Mouse (Mus musculus) thymus, adult 18-20 months (tissue): ENCODE measurements at regions not wholly inside any gene's neighbourhood (a gene's known extent, or its start where the extent isn't known, plus 50 kb on each side); places are given as distances from the start of the nearest gene placed in this dataset.
A peak's percentile ranks its signal among the peaks of the same experiment; 100 is the strongest.

Source experiments
- DNase-seq, 2 experiments: peaks; one replicate each; pipeline ENCODE4 v3.0.0; 2022; ENCODE audit warnings: mixed read lengths in 2 of 2

GRCm38 (mm10) chr2:170257671-170258235 lies 109.8 kb upstream of the Zfp217 start:
- DNase-seq = no peak

DNA sequence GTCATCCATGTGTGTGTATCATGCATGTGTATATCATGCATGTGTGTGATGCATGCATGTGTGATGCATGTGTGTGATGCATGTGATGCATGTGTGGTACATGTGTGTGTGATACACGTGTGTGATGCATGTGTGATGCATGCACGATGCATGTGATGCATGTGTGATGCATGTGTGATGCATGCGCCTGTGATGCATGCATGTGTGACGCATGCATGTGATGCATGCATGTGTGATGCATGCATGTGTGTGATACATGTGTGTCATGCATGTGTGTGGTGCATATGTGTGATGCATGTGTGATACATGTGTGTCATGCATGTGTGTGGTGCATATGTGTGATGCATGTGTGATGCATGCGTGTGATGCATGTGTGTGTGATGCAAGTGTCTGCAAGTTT lies 108.1 kb upstream of the Zfp217 start:
- no peak for DNase-seq

- no peak for DNase-seq
Observed at GRCm38 (mm10) chr2:170255533-170255932, 107.6 kb upstream of the Zfp217 start.

DNA sequence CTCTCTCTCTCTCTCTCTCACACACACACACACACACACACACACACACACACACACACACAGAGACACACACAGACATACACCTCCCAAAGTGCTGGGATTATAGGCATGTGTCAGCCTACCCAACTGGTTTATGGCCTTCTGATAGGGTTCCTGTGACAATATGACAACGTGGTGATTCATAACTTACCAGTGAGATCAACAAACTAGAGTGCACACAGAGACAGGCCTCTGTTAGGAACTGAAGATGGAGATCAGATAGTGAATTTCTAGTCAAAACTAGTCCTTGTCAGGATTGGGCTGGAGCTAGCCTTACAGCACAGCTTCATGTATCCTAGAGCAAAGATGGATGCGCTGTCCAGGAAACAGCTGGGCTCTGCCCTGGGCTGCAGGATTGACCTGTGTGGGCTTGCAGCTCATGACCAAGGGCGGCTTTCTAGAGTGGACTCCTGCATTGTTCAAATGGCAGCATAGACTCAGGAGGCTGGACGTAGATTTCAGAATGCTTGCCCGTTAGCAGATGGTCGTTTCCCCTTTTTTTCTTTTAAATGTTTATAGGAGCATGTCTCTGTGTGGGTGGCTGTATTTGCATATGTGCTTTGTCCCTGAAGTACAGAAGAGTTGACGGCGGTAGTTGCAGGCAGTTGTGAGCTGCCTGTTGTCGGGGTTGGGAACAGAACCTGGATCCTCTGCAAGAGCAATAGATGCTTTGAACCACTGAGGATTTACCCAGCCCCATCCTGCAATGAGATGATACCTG lies 106.0 kb upstream of the Zfp217 start:
- no peak for DNase-seq

DNA sequence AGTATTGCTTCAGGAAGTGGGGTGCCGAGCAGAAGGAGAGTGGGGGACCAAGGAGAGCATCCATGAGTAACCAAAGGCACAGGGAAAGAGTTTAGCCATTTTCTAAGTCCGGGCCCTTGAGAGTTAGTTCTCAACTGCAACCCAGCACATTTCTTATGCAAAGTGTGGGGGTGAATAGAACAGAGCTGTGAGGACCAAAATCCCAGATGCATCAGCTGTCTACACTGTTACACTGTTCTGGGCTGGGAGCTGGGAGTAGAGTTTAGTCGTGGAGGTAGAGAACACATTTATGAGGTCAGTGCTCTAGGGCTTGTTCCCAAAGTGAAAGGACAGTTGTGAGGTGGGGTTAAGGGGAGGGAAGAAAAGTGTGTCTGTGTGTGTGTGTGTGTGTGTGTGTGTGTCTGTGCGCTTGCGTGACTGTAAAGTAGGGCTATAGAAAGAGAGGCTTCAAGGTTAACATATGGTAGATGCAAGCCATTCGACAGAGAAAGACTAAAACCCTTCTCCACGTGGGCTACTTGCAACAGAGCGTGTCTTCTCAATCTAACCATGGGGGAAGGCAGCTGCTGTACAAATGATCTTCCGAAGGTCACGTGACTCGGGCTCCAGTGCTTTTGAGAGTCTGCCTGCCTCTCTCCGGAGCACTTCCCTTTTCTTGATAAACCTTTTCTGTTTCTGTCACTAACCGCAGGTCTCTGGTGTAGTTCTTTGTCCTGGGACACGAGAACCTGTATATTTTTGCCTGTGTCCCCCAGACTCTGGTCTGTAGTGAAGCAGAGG lies 104.5 kb upstream of the Zfp217 start:
- DNase-seq = peak; percentile 64 to 74

GRCm38 (mm10) chr2:170250680-170251079 lies 102.8 kb upstream of the Zfp217 start:
- DNase-seq = no peak

DNA sequence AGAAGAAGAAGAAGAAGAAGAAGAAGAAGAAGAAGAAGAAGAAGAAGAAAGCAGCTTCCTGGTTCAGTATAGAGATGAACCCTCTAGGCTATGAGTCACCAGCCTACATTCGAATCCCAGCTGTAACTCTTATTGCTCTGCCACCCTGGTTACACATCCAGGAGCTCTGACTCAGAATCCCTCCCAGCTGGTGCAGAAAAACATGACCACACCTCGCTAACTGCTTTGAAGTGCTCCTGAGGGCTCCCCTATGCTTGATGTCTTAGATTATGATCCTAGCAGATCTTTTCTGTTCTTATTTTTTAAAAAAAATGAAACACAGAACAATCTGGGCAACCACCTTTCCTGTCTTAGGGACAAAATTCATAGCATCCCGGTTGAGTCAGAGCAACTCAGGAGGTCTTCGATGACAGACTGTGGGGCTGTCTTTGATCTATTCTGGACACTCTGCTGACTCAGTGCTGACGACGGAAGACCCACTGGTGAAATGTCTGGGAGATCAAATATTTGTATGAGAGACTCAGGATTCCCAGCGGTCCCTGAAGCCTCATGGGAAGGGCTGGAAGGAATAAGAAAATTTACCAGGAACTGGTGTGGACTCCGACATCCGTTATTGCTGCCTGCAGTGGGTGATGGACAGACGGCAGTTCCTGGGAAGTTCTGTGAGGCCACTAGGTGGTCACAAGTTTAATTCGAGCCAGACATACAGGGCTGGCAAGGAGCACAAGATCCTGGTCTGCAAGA lies 100.0 kb upstream of the Zfp217 start:
- DNase-seq = no peak

- DNase-seq = no peak
Observed at GRCm38 (mm10) chr2:170245637-170246341, 97.9 kb upstream of the Zfp217 start.

DNA sequence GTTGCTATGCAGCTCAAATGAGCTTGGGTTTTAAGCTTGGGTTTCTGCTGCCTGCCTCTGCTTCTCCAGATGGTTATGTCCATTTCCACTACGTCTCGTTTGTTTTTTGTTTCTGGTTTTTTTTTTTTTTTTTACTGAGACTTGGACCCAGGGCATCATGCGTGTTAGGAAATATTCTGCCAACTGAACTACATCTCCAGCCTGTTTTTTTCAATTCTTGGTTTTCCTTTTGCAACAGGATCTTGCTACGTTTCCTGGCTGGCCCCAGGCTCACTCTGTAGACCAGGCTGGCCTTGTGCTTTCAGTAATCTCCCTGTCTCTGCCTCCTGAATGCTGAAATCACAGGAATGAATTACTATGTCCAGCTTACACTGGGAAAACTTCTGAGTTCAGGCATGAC lies 96.2 kb upstream of the Zfp217 start:
- no peak for DNase-seq

GRCm38 (mm10) chr2:170237959-170238358 lies 90.1 kb upstream of the Zfp217 start:
- DNase-seq = peak in 1 of 2 experiments; percentile 34

- no peak for DNase-seq
Observed at GRCm38 (mm10) chr2:170233426-170233825, 85.5 kb upstream of the Zfp217 start.

- DNase-seq = no peak
Observed at GRCm38 (mm10) chr2:170229461-170230080, 81.7 kb upstream of the Zfp217 start.

- DNase-seq = no peak
Observed at GRCm38 (mm10) chr2:170228318-170228994, 80.6 kb upstream of the Zfp217 start.

DNA sequence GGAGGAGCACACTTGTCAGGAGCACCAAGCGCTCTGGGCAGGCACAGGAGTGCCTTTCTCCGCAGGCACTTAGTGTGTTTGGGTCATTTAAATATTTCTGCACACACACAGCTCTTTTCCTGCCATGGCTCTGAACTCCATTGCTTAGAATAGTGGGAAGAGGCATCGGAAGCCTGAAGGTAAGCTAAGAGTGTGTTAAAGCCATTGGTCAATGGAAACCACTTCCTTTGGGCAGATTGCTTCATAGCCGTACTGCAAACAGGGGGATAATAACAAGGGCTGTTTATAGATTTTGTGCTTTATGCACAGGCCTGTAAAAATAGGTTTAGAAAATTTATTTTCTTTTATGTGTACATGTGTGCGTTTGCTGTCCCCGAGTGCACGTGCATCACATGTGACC lies 76.0 kb upstream of the Zfp217 start:
- DNase-seq = no peak

DNA sequence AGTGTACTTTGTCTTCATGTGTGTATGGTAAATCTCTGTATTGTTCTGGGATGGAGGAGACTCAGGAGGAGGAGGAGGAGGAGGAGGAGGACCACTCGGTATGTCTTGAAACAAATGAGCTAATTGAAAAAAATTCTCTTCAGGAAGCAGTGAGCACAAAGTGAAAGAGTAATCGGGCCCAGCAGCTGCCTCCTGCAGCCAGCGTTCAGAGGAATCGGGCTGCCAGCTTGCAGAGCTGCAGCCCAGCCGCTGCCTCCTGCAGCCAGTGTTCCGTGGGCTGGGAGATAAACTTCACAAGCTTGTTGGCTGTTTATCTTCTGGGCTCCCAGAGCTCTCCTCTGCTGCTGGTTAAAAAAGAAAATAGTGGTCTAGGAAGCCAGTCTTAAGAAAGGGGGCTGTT lies 74.9 kb upstream of the Zfp217 start:
- no peak for DNase-seq

GRCm38 (mm10) chr2:170221994-170222535 lies 74.2 kb upstream of the Zfp217 start:
- no peak for DNase-seq

DNA sequence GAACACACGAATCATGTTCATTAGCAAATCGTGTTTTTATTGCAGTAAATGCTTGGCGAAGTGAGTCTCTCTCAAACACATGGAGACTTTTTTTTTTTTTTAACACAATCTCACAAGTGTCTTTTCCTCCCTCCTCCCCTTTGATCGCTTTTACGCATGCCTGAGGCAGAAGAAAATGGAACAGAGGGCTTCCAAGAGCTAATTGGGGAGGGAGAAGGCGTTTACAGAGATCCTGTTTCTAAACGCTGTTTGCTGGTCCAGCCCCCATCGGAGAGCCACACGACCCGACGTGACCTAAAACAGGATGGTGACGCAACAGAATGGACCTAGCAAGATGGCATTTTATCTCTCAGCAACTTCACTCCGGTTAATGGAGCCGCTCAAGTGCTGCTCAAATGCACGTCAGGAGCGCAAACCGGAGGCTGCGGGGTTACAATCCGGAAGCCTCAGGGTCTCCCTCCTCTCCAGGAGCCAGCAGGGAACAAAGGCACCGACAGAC lies 73.0 kb upstream of the Zfp217 start:
- peak; percentile 42 to 61 for DNase-seq

DNA sequence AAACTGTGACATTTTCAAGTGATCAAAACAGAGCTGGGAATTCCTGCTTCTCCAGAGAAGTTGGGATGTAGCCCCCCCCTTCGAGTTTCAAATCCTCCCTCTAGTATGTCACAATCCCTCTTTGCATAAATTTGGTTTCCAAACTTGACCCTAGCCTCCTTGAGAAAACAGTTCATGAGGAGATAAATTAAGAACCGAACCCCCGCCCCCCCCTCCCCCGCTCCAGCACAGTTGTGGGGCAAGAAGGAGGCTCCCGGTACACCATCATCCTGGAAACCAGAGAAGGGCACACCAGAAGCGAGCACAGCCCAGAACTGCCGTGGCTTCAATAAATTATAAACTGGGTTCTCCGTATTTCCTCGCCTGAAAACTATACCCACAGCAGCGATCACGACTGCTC lies 72.5 kb upstream of the Zfp217 start:
- DNase-seq = no peak

- DNase-seq = peak in 1 of 2 experiments; percentile 38
Observed at GRCm38 (mm10) chr2:170219611-170220401, 71.9 kb upstream of the Zfp217 start.

GRCm38 (mm10) chr2:170219161-170219581 lies 71.3 kb upstream of the Zfp217 start:
- peak; percentile 47 to 57 for DNase-seq
